Mouse (Mus musculus) MEL (cell line): ENCODE measurements around the gene Aqr. TPM values are rescaled to one million over a fixed set of nuclear protein-coding genes. Genes with fewer than 3 reads are reported as not detected.

ENCODE experiments used
- DNase-seq: peaks from one replicate; pipeline ENCODE4 v3.0.0; 2011; ENCODE audit warnings: low read depth, low spot score
- H3K27ac ChIP-seq: 2 replicates; pipeline ENCODE4 v1.5.1; 2012; ENCODE audit warnings: low read depth, mild to moderate bottlenecking, control low read depth, low read length, moderate library complexity; ENCODE audit not compliant: control insufficient read depth
- H3K27me3 ChIP-seq, 2 experiments: fragments of 150-350 bp in 1 of 2; sonication (generic) in 1 of 2; 2 replicates each; pipeline ENCODE4 v1.6.1; 2012; ENCODE audit warnings: low read length in 2 of 2, mild to moderate bottlenecking in 2 of 2, improper control_type of control experiment in 1 of 2, moderate library complexity in 1 of 2; ENCODE audit not compliant: insufficient read depth in 2 of 2, control insufficient read depth in 1 of 2
- H3K36me3 ChIP-seq, 2 experiments: 2 replicates each; pipeline ENCODE4 v1.6.1; 2012 to 2014; ENCODE audit warnings: low read length in 2 of 2, improper control_type of control experiment in 1 of 2, inconsistent platforms in 1 of 2, mild to moderate bottlenecking in 1 of 2; ENCODE audit not compliant: insufficient read depth in 2 of 2, control insufficient read depth in 1 of 2
- H3K4me1 ChIP-seq, 2 experiments: fragments of 150-350 bp in 1 of 2; sonication (generic) in 1 of 2; 2 replicates each; pipeline ENCODE4 v1.6.1; 2012; ENCODE audit warnings: low read length in 2 of 2, improper control_type of control experiment in 1 of 2, mild to moderate bottlenecking in 1 of 2; ENCODE audit not compliant: insufficient read depth in 2 of 2, control insufficient read depth in 1 of 2
- H3K4me3 ChIP-seq, 2 experiments: fragments of 150-350 bp in 1 of 2; sonication (generic) in 1 of 2; 2 replicates each; pipeline ENCODE4 v1.5.1; 2012; ENCODE audit warnings: low read depth in 2 of 2, low read length in 2 of 2, mild to moderate bottlenecking in 2 of 2, moderate library complexity in 2 of 2, control low read depth in 1 of 2, improper control_type of control experiment in 1 of 2; ENCODE audit not compliant: control insufficient read depth in 1 of 2, insufficient read depth in 1 of 2
- H3K79me2 ChIP-seq: 2 replicates; pipeline ENCODE4 v1.6.1; 2012; ENCODE audit warnings: mild to moderate bottlenecking, low read length, moderate library complexity; ENCODE audit not compliant: control insufficient read depth, poor library complexity, insufficient read depth
- H3K9ac ChIP-seq: 2 replicates; pipeline ENCODE4 v1.6.1; 2012; ENCODE audit warnings: low read depth, mild to moderate bottlenecking, control low read depth, low read length, moderate library complexity; ENCODE audit not compliant: control insufficient read depth, poor library complexity, severe bottlenecking
- H3K9me3 ChIP-seq: fragments of 150-350 bp; sonication (generic); replicated peaks from 2 replicates; pipeline ENCODE4 v1.6.1; 2012; ENCODE audit warnings: mild to moderate bottlenecking, low read length, improper control_type of control experiment, moderate library complexity; ENCODE audit not compliant: insufficient read depth
- BHLHE40 ChIP-seq: IDR thresholded peaks from 2 replicates; pipeline ENCODE4 v1.6.1; 2012; ENCODE audit warnings: low read depth, mild to moderate bottlenecking, inconsistent platforms, low read length, improper control_type of control experiment, borderline replicate concordance
- CHD2 ChIP-seq: IDR thresholded peaks from 2 replicates; pipeline ENCODE4 v1.6.1; 2011; ENCODE audit warnings: low read length, improper control_type of control experiment
- CTCF ChIP-seq, 3 experiments: IDR thresholded peaks in 2 of 3; conservative IDR thresholded peaks in 1 of 3; 2 replicates each; pipeline ENCODE4 v1.5.1; 2011 to 2012; ENCODE audit warnings: low read length in 3 of 3, low read depth in 2 of 3, mild to moderate bottlenecking in 2 of 3, improper control_type of control experiment in 1 of 3, inconsistent platforms in 1 of 3, mixed read lengths in 1 of 3, moderate library complexity in 1 of 3; ENCODE audit not compliant: control insufficient read depth in 1 of 3, insufficient read depth in 1 of 3, poor library complexity in 1 of 3, severe bottlenecking in 1 of 3
- ELF1 ChIP-seq: IDR thresholded peaks from 2 replicates; pipeline ENCODE4 v1.6.1; 2014; ENCODE audit warnings: low read depth, mild to moderate bottlenecking, inconsistent platforms, low read length, improper control_type of control experiment, moderate library complexity
- ETS1 ChIP-seq: IDR thresholded peaks from 2 replicates; pipeline ENCODE4 v1.6.1; 2012; ENCODE audit warnings: low read depth, mild to moderate bottlenecking, inconsistent platforms, low read length, improper control_type of control experiment, moderate library complexity
- GABPA ChIP-seq: IDR thresholded peaks from 2 replicates; pipeline ENCODE4 v1.6.1; 2012; ENCODE audit warnings: low read depth, mild to moderate bottlenecking, inconsistent platforms, low read length, improper control_type of control experiment, moderate library complexity
- HCFC1 ChIP-seq: IDR thresholded peaks from 2 replicates; pipeline ENCODE4 v1.6.1; 2012; ENCODE audit warnings: low read depth, mild to moderate bottlenecking, inconsistent platforms, low read length, improper control_type of control experiment, moderate library complexity
- MAX ChIP-seq: IDR thresholded peaks from 2 replicates; pipeline ENCODE4 v1.6.1; 2011; ENCODE audit warnings: low read length, improper control_type of control experiment
- MAZ ChIP-seq: IDR thresholded peaks from 2 replicates; pipeline ENCODE4 v1.6.1; 2012; ENCODE audit warnings: low read depth, mild to moderate bottlenecking, inconsistent platforms, low read length, improper control_type of control experiment
- MEF2A ChIP-seq: IDR thresholded peaks from 2 replicates; pipeline ENCODE4 v1.6.1; 2014; ENCODE audit warnings: low read depth, mild to moderate bottlenecking, inconsistent platforms, low read length, improper control_type of control experiment; ENCODE audit not compliant: poor library complexity, insufficient replicate concordance, severe bottlenecking; ENCODE audit errors: extremely low read depth
- MYB ChIP-seq: IDR thresholded peaks from 2 replicates; pipeline ENCODE4 v1.6.1; 2011; ENCODE audit warnings: mild to moderate bottlenecking, low read depth, low read length, improper control_type of control experiment
- MYC ChIP-seq: IDR thresholded peaks from 2 replicates; pipeline ENCODE4 v1.6.1; 2011; ENCODE audit warnings: low read depth, mild to moderate bottlenecking, low read length, improper control_type of control experiment, moderate library complexity
- POLR2A ChIP-seq, 2 experiments: IDR thresholded peaks; 2 replicates each; pipeline ENCODE4 v1.6.1; 2011 to 2012; ENCODE audit warnings: low read length in 2 of 2, mild to moderate bottlenecking in 2 of 2, control low read depth in 1 of 2, improper control_type of control experiment in 1 of 2, low read depth in 1 of 2, moderate library complexity in 1 of 2; ENCODE audit not compliant: control insufficient read depth in 1 of 2, insufficient read depth in 1 of 2, poor library complexity in 1 of 2
- POLR2AphosphoS5 ChIP-seq: IDR thresholded peaks from 2 replicates; pipeline ENCODE4 v1.6.1; 2012; ENCODE audit warnings: low read depth, borderline replicate concordance, mild to moderate bottlenecking, inconsistent platforms, low read length, moderate library complexity, mixed read lengths
- RCOR1 ChIP-seq: IDR thresholded peaks from 2 replicates; pipeline ENCODE4 v1.6.1; 2012; ENCODE audit warnings: low read depth, mild to moderate bottlenecking, inconsistent platforms, low read length, improper control_type of control experiment
- SIN3A ChIP-seq: IDR thresholded peaks from 2 replicates; pipeline ENCODE4 v1.6.1; 2012; ENCODE audit warnings: low read length, improper control_type of control experiment, inconsistent platforms
- TAL1 ChIP-seq: IDR thresholded peaks from 2 replicates; pipeline ENCODE4 v1.6.1; 2012; ENCODE audit warnings: mild to moderate bottlenecking, inconsistent platforms, low read length, moderate library complexity, mixed read lengths
- USF1 ChIP-seq: IDR thresholded peaks from 2 replicates; pipeline ENCODE4 v1.6.1; 2014; ENCODE audit warnings: low read depth, mild to moderate bottlenecking, inconsistent platforms, low read length, improper control_type of control experiment, moderate library complexity
- ZC3H11A ChIP-seq: IDR thresholded peaks from 2 replicates; pipeline ENCODE4 v1.6.1; 2012; ENCODE audit warnings: low read depth, mild to moderate bottlenecking, inconsistent platforms, low read length, improper control_type of control experiment
- ZMIZ1 ChIP-seq: IDR thresholded peaks from 2 replicates; pipeline ENCODE4 v1.6.1; 2012; ENCODE audit warnings: low read depth, mild to moderate bottlenecking, inconsistent platforms, low read length, improper control_type of control experiment, moderate library complexity
- ZNF384 ChIP-seq: IDR thresholded peaks from 2 replicates; pipeline ENCODE4 v1.6.1; 2012; ENCODE audit warnings: low read depth, mild to moderate bottlenecking, inconsistent platforms, low read length, improper control_type of control experiment
- polyA plus RNA-seq, 2 experiments: library from polyadenylated mRNA; stranded (reverse) in 1 of 2; unstranded in 1 of 2; fragments of >175 nt in 1 of 2; fragments of >200 nt in 1 of 2; gene quantifications; 2 replicates each; pipeline versions ENCODE4 v1.2.1 to v1.2.4; 2012; ENCODE audit warnings: low replicate concordance in 2 of 2, low read depth in 1 of 2; ENCODE audit not compliant: insufficient read length in 2 of 2, insufficient read depth in 1 of 2, missing spikeins in 1 of 2
- total RNA-seq: library from RNA; depleted of rRNA; stranded (reverse); fragments of 300-350 nt; gene quantifications from 2 replicates; pipeline ENCODE4 v1.2.3, GENCODE M21; 2012

The Aqr gene
- total and polyA plus RNA-seq, 3 experiments: 45.9 to 143 (median 69.1) TPM

DNA sequence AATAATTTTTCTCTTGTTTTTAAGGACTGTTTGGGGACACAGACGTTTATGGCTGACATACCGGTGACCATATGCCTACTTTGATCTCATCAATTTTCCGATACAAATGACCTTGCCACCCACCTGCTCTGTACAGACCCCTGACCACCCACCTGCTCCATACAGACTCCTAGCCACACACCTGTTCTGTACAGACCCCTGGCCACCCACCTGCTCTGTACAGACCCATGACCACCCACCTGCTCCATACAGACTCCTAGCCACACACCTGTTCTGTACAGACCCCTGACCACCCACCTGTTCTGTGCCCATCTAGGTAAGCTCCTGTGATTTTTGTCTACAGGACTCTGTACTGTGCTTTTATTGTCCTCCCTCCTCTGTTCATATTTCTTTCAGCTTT lies 48.8 kb upstream of the Aqr start:
- H3K27ac ChIP-seq: no peak overlapping the region
- TF ChIP-seq MYB (no peak), ETS1 (no peak), ZMIZ1 (no peak), MEF2A (no peak), BHLHE40 (no peak), CHD2 (no peak), SIN3A (no peak), TAL1 (no peak), USF1 (no peak)
- no peaks in the 10 kb centered on the region for H3K79me2 ChIP-seq
- H3K27me3 ChIP-seq: peaks cover 0 to 2% of the 10 kb centered on the region in 2 experiments; a peak in 1 of 4 replicates
- no peaks in the 10 kb centered on the region for H3K4me1 ChIP-seq
- H3K9me3 ChIP-seq: no peaks in the 10 kb centered on the region
- no peaks in the 10 kb centered on the region for H3K36me3 ChIP-seq
- no peak overlapping the region for H3K4me3 ChIP-seq
- H3K9ac ChIP-seq: no peak overlapping the region
- no peak for DNase-seq

GRCm38 (mm10) chr2:114231248-114231647 lies 44.4 kb upstream of the Aqr start:
- no peak for DNase-seq
- H3K4me3 ChIP-seq: no peak overlapping the region
- no peaks in the 10 kb centered on the region for H3K36me3 ChIP-seq
- H3K79me2 ChIP-seq: no peaks in the 10 kb centered on the region
- TF ChIP-seq POLR2AphosphoS5 (no peak), GABPA (no peak), ELF1 (no peak), MAZ (no peak), MYC (no peak), HCFC1 (no peak), CTCF (IDR thresholded peaks at IDR 0.05 in 2 of 3, conservative IDR thresholded peaks at IDR 0.05 in 1 of 3; ENCODE audit: control insufficient read depth in 1 of 3, insufficient read depth in 1 of 3, low read depth in 2 of 3, low read length in 3 of 3, poor library complexity in 1 of 3, severe bottlenecking in 1 of 3) (no peak), ZNF384 (no peak)
- no peaks in the 10 kb centered on the region for H3K27me3 ChIP-seq
- no peaks in the 10 kb centered on the region for H3K9me3 ChIP-seq
- no peaks in the 10 kb centered on the region for H3K4me1 ChIP-seq
- no peak overlapping the region for H3K27ac ChIP-seq
- H3K9ac ChIP-seq: no peak overlapping the region

GRCm38 (mm10) chr2:114228672-114229071 lies 41.8 kb upstream of the Aqr start:
- no peaks in the 10 kb centered on the region for H3K9me3 ChIP-seq
- H3K9ac ChIP-seq: no peak overlapping the region
- no peak overlapping the region for H3K27ac ChIP-seq
- H3K27me3 ChIP-seq: no peaks in the 10 kb centered on the region
- TF ChIP-seq RCOR1 (no peak), ZC3H11A (no peak), POLR2A (IDR thresholded peaks at IDR 0.05; ENCODE audit: control insufficient read depth in 1 of 2, insufficient read depth in 1 of 2, low read depth in 1 of 2, low read length in 2 of 2, poor library complexity in 1 of 2) (no peak), MAX (no peak), BHLHE40 (no peak), ELF1 (no peak), HCFC1 (no peak)
- no peak for DNase-seq
- no peaks in the 10 kb centered on the region for H3K4me1 ChIP-seq
- no peak overlapping the region for H3K4me3 ChIP-seq
- no peaks in the 10 kb centered on the region for H3K36me3 ChIP-seq
- no peaks in the 10 kb centered on the region for H3K79me2 ChIP-seq
